Mouse (Mus musculus): ENCODE results near the gene Cdk6.

DNA sequence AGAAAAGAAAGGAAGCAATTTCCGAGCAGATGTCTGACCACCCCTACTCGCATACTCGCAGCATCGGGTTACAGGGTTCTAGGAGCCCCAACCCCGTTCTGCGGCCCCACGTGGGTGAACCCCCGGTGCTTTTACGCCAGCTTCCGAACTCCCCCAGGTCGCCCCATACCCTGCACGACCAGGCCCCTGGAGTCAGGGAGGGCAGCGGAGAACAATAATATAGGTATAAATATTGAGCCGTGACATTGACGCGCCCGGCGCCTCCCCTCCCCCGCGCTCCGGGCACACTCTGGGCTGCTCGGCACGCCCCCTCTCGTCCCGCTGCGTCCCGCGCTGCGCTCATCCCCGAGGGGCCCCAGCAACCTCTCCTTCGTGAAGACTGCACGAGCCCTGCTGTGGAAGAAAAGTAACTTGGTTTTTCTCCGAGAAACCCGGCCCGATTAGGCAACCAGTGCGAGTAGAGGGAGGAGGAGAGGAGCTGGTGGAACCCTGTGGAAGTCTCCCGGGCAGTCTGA, 2.3 kb downstream of the Cdk6 start:
- no peak for TF ChIP-seq CTCF (IDR thresholded peaks at IDR 0.05; ENCODE audit: extremely low read depth, insufficient read depth, low read length)
- no peak for TF ChIP-seq POLR2A (IDR thresholded peaks at IDR 0.05; ENCODE audit: extremely low read depth, insufficient read depth, low read length)

Measured in cortical plate, adult 2 months (tissue).